Mouse (Mus musculus) MEL (cell line): ENCODE measurements around the gene Pam16. TPM values are rescaled to one million over a fixed set of nuclear protein-coding genes. Genes with fewer than 3 reads are reported as not detected.
A peak's percentile ranks its signal among the peaks of the same experiment; 100 is the strongest.

Experiments used
- DNase-seq: peaks from one replicate; pipeline ENCODE4 v3.0.0; 2011; ENCODE audit warnings: low read depth, low spot score
- H3K27ac ChIP-seq: 2 replicates; pipeline ENCODE4 v1.5.1; 2012; ENCODE audit warnings: low read depth, mild to moderate bottlenecking, control low read depth, low read length, moderate library complexity; ENCODE audit not compliant: control insufficient read depth
- H3K27me3 ChIP-seq, 2 experiments: fragments of 150-350 bp in 1 of 2; sonication (generic) in 1 of 2; 2 replicates each; pipeline ENCODE4 v1.6.1; 2012; ENCODE audit warnings: low read length in 2 of 2, mild to moderate bottlenecking in 2 of 2, improper control_type of control experiment in 1 of 2, moderate library complexity in 1 of 2; ENCODE audit not compliant: insufficient read depth in 2 of 2, control insufficient read depth in 1 of 2
- H3K36me3 ChIP-seq, 2 experiments: 2 replicates each; pipeline ENCODE4 v1.6.1; 2012 to 2014; ENCODE audit warnings: low read length in 2 of 2, improper control_type of control experiment in 1 of 2, inconsistent platforms in 1 of 2, mild to moderate bottlenecking in 1 of 2; ENCODE audit not compliant: insufficient read depth in 2 of 2, control insufficient read depth in 1 of 2
- H3K4me1 ChIP-seq, 2 experiments: fragments of 150-350 bp in 1 of 2; sonication (generic) in 1 of 2; 2 replicates each; pipeline ENCODE4 v1.6.1; 2012; ENCODE audit warnings: low read length in 2 of 2, improper control_type of control experiment in 1 of 2, mild to moderate bottlenecking in 1 of 2; ENCODE audit not compliant: insufficient read depth in 2 of 2, control insufficient read depth in 1 of 2
- H3K4me3 ChIP-seq, 2 experiments: fragments of 150-350 bp in 1 of 2; sonication (generic) in 1 of 2; 2 replicates each; pipeline ENCODE4 v1.5.1; 2012; ENCODE audit warnings: low read depth in 2 of 2, low read length in 2 of 2, mild to moderate bottlenecking in 2 of 2, moderate library complexity in 2 of 2, control low read depth in 1 of 2, improper control_type of control experiment in 1 of 2; ENCODE audit not compliant: control insufficient read depth in 1 of 2, insufficient read depth in 1 of 2
- H3K79me2 ChIP-seq: 2 replicates; pipeline ENCODE4 v1.6.1; 2012; ENCODE audit warnings: mild to moderate bottlenecking, low read length, moderate library complexity; ENCODE audit not compliant: control insufficient read depth, poor library complexity, insufficient read depth
- H3K9ac ChIP-seq: 2 replicates; pipeline ENCODE4 v1.6.1; 2012; ENCODE audit warnings: low read depth, mild to moderate bottlenecking, control low read depth, low read length, moderate library complexity; ENCODE audit not compliant: control insufficient read depth, poor library complexity, severe bottlenecking
- H3K9me3 ChIP-seq: fragments of 150-350 bp; sonication (generic); replicated peaks from 2 replicates; pipeline ENCODE4 v1.6.1; 2012; ENCODE audit warnings: mild to moderate bottlenecking, low read length, improper control_type of control experiment, moderate library complexity; ENCODE audit not compliant: insufficient read depth
- BHLHE40 ChIP-seq: IDR thresholded peaks from 2 replicates; pipeline ENCODE4 v1.6.1; 2012; ENCODE audit warnings: low read depth, mild to moderate bottlenecking, inconsistent platforms, low read length, improper control_type of control experiment, borderline replicate concordance
- CTCF ChIP-seq, 3 experiments: IDR thresholded peaks in 2 of 3; conservative IDR thresholded peaks in 1 of 3; 2 replicates each; pipeline ENCODE4 v1.5.1; 2011 to 2012; ENCODE audit warnings: low read length in 3 of 3, low read depth in 2 of 3, mild to moderate bottlenecking in 2 of 3, improper control_type of control experiment in 1 of 3, inconsistent platforms in 1 of 3, mixed read lengths in 1 of 3, moderate library complexity in 1 of 3; ENCODE audit not compliant: control insufficient read depth in 1 of 3, insufficient read depth in 1 of 3, poor library complexity in 1 of 3, severe bottlenecking in 1 of 3
- EP300 ChIP-seq, 2 experiments: IDR thresholded peaks; 2 replicates each; pipeline ENCODE4 v1.6.1; 2011; ENCODE audit warnings: improper control_type of control experiment in 2 of 2, low read length in 2 of 2, low read depth in 1 of 2, mild to moderate bottlenecking in 1 of 2
- ETS1 ChIP-seq: IDR thresholded peaks from 2 replicates; pipeline ENCODE4 v1.6.1; 2012; ENCODE audit warnings: low read depth, mild to moderate bottlenecking, inconsistent platforms, low read length, improper control_type of control experiment, moderate library complexity
- GATA1 ChIP-seq: IDR thresholded peaks from 2 replicates; pipeline ENCODE4 v1.6.1; 2011; ENCODE audit warnings: low read depth, low read length, improper control_type of control experiment
- MAX ChIP-seq: IDR thresholded peaks from 2 replicates; pipeline ENCODE4 v1.6.1; 2011; ENCODE audit warnings: low read length, improper control_type of control experiment
- MAZ ChIP-seq: IDR thresholded peaks from 2 replicates; pipeline ENCODE4 v1.6.1; 2012; ENCODE audit warnings: low read depth, mild to moderate bottlenecking, inconsistent platforms, low read length, improper control_type of control experiment
- MXI1 ChIP-seq: IDR thresholded peaks from 2 replicates; pipeline ENCODE4 v1.6.1; 2011; ENCODE audit warnings: mild to moderate bottlenecking, low read depth, low read length, improper control_type of control experiment
- NELFE ChIP-seq: IDR thresholded peaks from 2 replicates; pipeline ENCODE4 v1.6.1; 2011; ENCODE audit warnings: low read depth, low read length, improper control_type of control experiment
- POLR2AphosphoS5 ChIP-seq: IDR thresholded peaks from 2 replicates; pipeline ENCODE4 v1.6.1; 2012; ENCODE audit warnings: low read depth, borderline replicate concordance, mild to moderate bottlenecking, inconsistent platforms, low read length, moderate library complexity, mixed read lengths
- RAD21 ChIP-seq: IDR thresholded peaks from 2 replicates; pipeline ENCODE4 v1.6.1; 2011; ENCODE audit warnings: mild to moderate bottlenecking, low read depth, low read length, improper control_type of control experiment
- RCOR1 ChIP-seq: IDR thresholded peaks from 2 replicates; pipeline ENCODE4 v1.6.1; 2012; ENCODE audit warnings: low read depth, mild to moderate bottlenecking, inconsistent platforms, low read length, improper control_type of control experiment
- SIN3A ChIP-seq: IDR thresholded peaks from 2 replicates; pipeline ENCODE4 v1.6.1; 2012; ENCODE audit warnings: low read length, improper control_type of control experiment, inconsistent platforms
- TAL1 ChIP-seq: IDR thresholded peaks from 2 replicates; pipeline ENCODE4 v1.6.1; 2012; ENCODE audit warnings: mild to moderate bottlenecking, inconsistent platforms, low read length, moderate library complexity, mixed read lengths
- TBP ChIP-seq: IDR thresholded peaks from 2 replicates; pipeline ENCODE4 v1.8.0; 2011; ENCODE audit warnings: low read depth, low read length, improper control_type of control experiment
- TCF12 ChIP-seq: IDR thresholded peaks from 2 replicates; pipeline ENCODE4 v1.6.1; 2014; ENCODE audit warnings: low read depth, mild to moderate bottlenecking, inconsistent platforms, low read length, improper control_type of control experiment, moderate library complexity
- UBTF ChIP-seq: IDR thresholded peaks from 2 replicates; pipeline ENCODE4 v1.6.1; 2012; ENCODE audit warnings: low read depth, mild to moderate bottlenecking, inconsistent platforms, low read length, improper control_type of control experiment, moderate library complexity, borderline replicate concordance; ENCODE audit not compliant: insufficient read depth
- USF1 ChIP-seq: IDR thresholded peaks from 2 replicates; pipeline ENCODE4 v1.6.1; 2014; ENCODE audit warnings: low read depth, mild to moderate bottlenecking, inconsistent platforms, low read length, improper control_type of control experiment, moderate library complexity
- ZKSCAN1 ChIP-seq: IDR thresholded peaks from 2 replicates; pipeline ENCODE4 v1.6.1; 2012; ENCODE audit warnings: low read depth, mild to moderate bottlenecking, inconsistent platforms, low read length, improper control_type of control experiment, moderate library complexity
- polyA plus RNA-seq, 2 experiments: library from polyadenylated mRNA; stranded (reverse) in 1 of 2; unstranded in 1 of 2; fragments of >175 nt in 1 of 2; fragments of >200 nt in 1 of 2; gene quantifications; 2 replicates each; pipeline versions ENCODE4 v1.2.1 to v1.2.4; 2012; ENCODE audit warnings: low replicate concordance in 2 of 2, low read depth in 1 of 2; ENCODE audit not compliant: insufficient read length in 2 of 2, insufficient read depth in 1 of 2, missing spikeins in 1 of 2
- total RNA-seq: library from RNA; depleted of rRNA; stranded (reverse); fragments of 300-350 nt; gene quantifications from 2 replicates; pipeline ENCODE4 v1.2.3, GENCODE M21; 2012

The Pam16 gene
- total and polyA plus RNA-seq, 3 experiments = 13.6 to 121 TPM; not detected in 1

GRCm38 (mm10) chr16:4586531-4587123 is 38.2 kb downstream of the Pam16 start (continued):
- TF ChIP-seq MAX (no peak), SIN3A (0 out of 2 replicates have a peak, but pooled peaks have one; percentile 55), TAL1 (no peak), POLR2AphosphoS5 (no peak), USF1 (peak; percentile 26; the same call in 1 of the 2 replicates), MXI1 (no peak; the same call in 1 of the 2 replicates), BHLHE40 (peak; percentile 27; the same call in 1 of the 2 replicates), RAD21 (no peak), MAZ (peak; percentile 88; the same call in 1 of the 2 replicates), RCOR1 (no peak), CTCF (IDR thresholded peaks at IDR 0.05 in 2 of 3, conservative IDR thresholded peaks at IDR 0.05 in 1 of 3; ENCODE audit: control insufficient read depth in 1 of 3, insufficient read depth in 1 of 3, low read depth in 2 of 3, low read length in 3 of 3, poor library complexity in 1 of 3, severe bottlenecking in 1 of 3) (0 out of 6 replicates have a peak, but pooled peaks of 1 of the 3 experiments have one; percentile 3), UBTF (no peak)
- TF ChIP-seq, all 39 proteins: peak for 13

- Histone ChIP-seq H3K4me3 (peak overlapping the region; percentile 71 to 75), H3K9me3 (no peaks in the 10 kb centered on the region), H3K4me1 (peaks cover 12 to 35% of the 10 kb centered on the region in 2 experiments), H3K9ac (peak overlapping the region; percentile 59), H3K27ac (0 out of 2 replicates have a peak overlapping the region, but pooled peaks have one; percentile 5), H3K79me2 (no peaks in the 10 kb centered on the region), H3K27me3 (no peaks in the 10 kb centered on the region), H3K36me3 (peaks cover 0 to 21% of the 10 kb centered on the region in 2 experiments; a peak in 2 of 4 replicates)
- TF ChIP-seq GATA1 = peak; percentile 58
- TF ChIP-seq ETS1 = peak; percentile 62
- TF ChIP-seq ZKSCAN1 = peak; percentile 67; the same call in 1 of the 2 replicates
- 0 out of 4 replicates have a peak, but pooled peaks of 1 of the 2 experiments have one; percentile 14 for TF ChIP-seq EP300 (IDR thresholded peaks at IDR 0.05; ENCODE audit: low read depth in 1 of 2, low read length in 2 of 2)
- TF ChIP-seq TBP = no peak
- TF ChIP-seq TAL1 = no peak
- TF ChIP-seq TCF12 = no peak
- 0 out of 2 replicates have a peak, but pooled peaks have one; percentile 10 for TF ChIP-seq RCOR1
- TF ChIP-seq NELFE = 0 out of 2 replicates have a peak, but pooled peaks have one; percentile 5
- DNase-seq = no peak
Measured at GRCm38 (mm10) chr16:4585642-4586530, 38.9 kb downstream of the Pam16 start.
